Mouse (Mus musculus): ENCODE data around the gene Nlgn2. TPM values are rescaled to one million over a fixed set of nuclear protein-coding genes. Genes with fewer than 3 reads are reported as not detected.

Nlgn2 gene
- polyA plus RNA-seq, 1 experiment from 2014 or later, result 6.4 TPM

- Histone ChIP-seq H3K27me3 (ENCODE audit: control insufficient read depth, insufficient read depth, low read length) (no peaks in the 10 kb centered on the region), H3K27ac (ENCODE audit: low read length) (peak within 1 kb of the TSS; percentile 84), H3K4me2 (ENCODE audit: low read depth, low read length) (peak within 1 kb of the TSS; percentile 89), H3K9me3 (replicated peaks; ENCODE audit: control insufficient read depth, low read length) (no peaks in the 10 kb centered on the region), H3K36me3 (ENCODE audit: control insufficient read depth, insufficient read depth, low read length) (no peaks in the 10 kb centered on the region), H3K9ac (ENCODE audit: low read length) (peak within 1 kb of the TSS; percentile 86), H3K4me1 (ENCODE audit: control insufficient read depth, insufficient read depth, low read length) (peaks cover 32% of the 10 kb centered on the region), H3K4me3 (replicated peaks; ENCODE audit: low read length) (peak within 1 kb of the TSS; percentile 66)
- under 1% methylated on average over 34 of the region's 34 CpGs for WGBS
- ATAC-seq (ENCODE audit: insufficient read depth, low FRiP score), result peak; percentile 89
Observed at GRCm38 (mm10) chr11:69837952-69838713, 549 bp upstream of the Nlgn2 start, which contains the start of gene Tmem256. TSS of gene Tmem256 (plus strand) at chr11:69838514.

- Histone ChIP-seq H3K4me3 (replicated peaks; ENCODE audit: low read length) (peak overlapping the region; percentile 66), H3K4me1 (ENCODE audit: control insufficient read depth, insufficient read depth, low read length) (peaks cover 32% of the 10 kb centered on the region), H3K9ac (ENCODE audit: low read length) (peak overlapping the region; percentile 86), H3K9me3 (replicated peaks; ENCODE audit: control insufficient read depth, low read length) (no peaks in the 10 kb centered on the region), H3K27ac (ENCODE audit: low read length) (peak overlapping the region; percentile 83), H3K4me2 (ENCODE audit: low read depth, low read length) (peak overlapping the region; percentile 89), H3K36me3 (ENCODE audit: control insufficient read depth, insufficient read depth, low read length) (no peaks in the 10 kb centered on the region), H3K27me3 (ENCODE audit: control insufficient read depth, insufficient read depth, low read length) (no peaks in the 10 kb centered on the region)
- WGBS, result 1% methylated on average over 51 of the region's 52 CpGs
- ATAC-seq (ENCODE audit: insufficient read depth, low FRiP score), result no peak
Observed at GRCm38 (mm10) chr11:69836703-69837576, 644 bp downstream of the Nlgn2 start.

GRCm38 (mm10) chr11:69835966-69836335 lies 1.6 kb downstream of the Nlgn2 start:
- H3K4me3 ChIP-seq (replicated peaks; ENCODE audit: low read length), result peak overlapping the region; percentile 66
- H3K36me3 ChIP-seq (ENCODE audit: control insufficient read depth, insufficient read depth, low read length), result no peaks in the 10 kb centered on the region
- ATAC-seq (ENCODE audit: insufficient read depth, low FRiP score), result no peak
- H3K27ac ChIP-seq (ENCODE audit: low read length), result no peak overlapping the region
- H3K9me3 ChIP-seq (replicated peaks; ENCODE audit: control insufficient read depth, low read length), result no peaks in the 10 kb centered on the region
- H3K27me3 ChIP-seq (ENCODE audit: control insufficient read depth, insufficient read depth, low read length), result no peaks in the 10 kb centered on the region
- WGBS, result 15% methylated on average over 4 of the region's 4 CpGs
- H3K9ac ChIP-seq (ENCODE audit: low read length), result peak overlapping the region; percentile 86; the same call in 1 of the 2 replicates
- H3K4me2 ChIP-seq (ENCODE audit: low read depth, low read length), result peak overlapping the region; percentile 89
- H3K4me1 ChIP-seq (ENCODE audit: control insufficient read depth, insufficient read depth, low read length), result peaks cover 32% of the 10 kb centered on the region

- 26% methylated on average over 9 of the region's 9 CpGs for WGBS
- H3K9me3 ChIP-seq (replicated peaks; ENCODE audit: control insufficient read depth, low read length), result no peaks in the 10 kb centered on the region
- ATAC-seq (ENCODE audit: insufficient read depth, low FRiP score), result no peak
- peak overlapping the region; percentile 66; the same call in 1 of the 2 replicates for H3K4me3 ChIP-seq (replicated peaks; ENCODE audit: low read length)
- H3K27ac ChIP-seq (ENCODE audit: low read length), result no peak overlapping the region
- no peaks in the 10 kb centered on the region for H3K36me3 ChIP-seq (ENCODE audit: control insufficient read depth, insufficient read depth, low read length)
- peak overlapping the region; percentile 89 for H3K4me2 ChIP-seq (ENCODE audit: low read depth, low read length)
- H3K4me1 ChIP-seq (ENCODE audit: control insufficient read depth, insufficient read depth, low read length), result peaks cover 32% of the 10 kb centered on the region
- no peaks in the 10 kb centered on the region for H3K27me3 ChIP-seq (ENCODE audit: control insufficient read depth, insufficient read depth, low read length)
- H3K9ac ChIP-seq (ENCODE audit: low read length), result peak overlapping the region; percentile 86
Observed at GRCm38 (mm10) chr11:69835326-69835965, 2.1 kb downstream of the Nlgn2 start.

- Histone ChIP-seq H3K27me3 (ENCODE audit: control insufficient read depth, insufficient read depth, low read length) (no peaks in the 10 kb centered on the region), H3K4me1 (ENCODE audit: control insufficient read depth, insufficient read depth, low read length) (peaks cover 32% of the 10 kb centered on the region), H3K36me3 (ENCODE audit: control insufficient read depth, insufficient read depth, low read length) (no peaks in the 10 kb centered on the region), H3K9ac (ENCODE audit: low read length) (peak overlapping the region; percentile 77), H3K4me3 (replicated peaks; ENCODE audit: low read length) (peak overlapping the region; percentile 43), H3K4me2 (ENCODE audit: low read depth, low read length) (peak overlapping the region; percentile 89), H3K27ac (ENCODE audit: low read length) (no peak overlapping the region), H3K9me3 (replicated peaks; ENCODE audit: control insufficient read depth, low read length) (no peaks in the 10 kb centered on the region)
- 9% methylated on average over 43 of the region's 48 CpGs for WGBS
- no peak for ATAC-seq (ENCODE audit: insufficient read depth, low FRiP score)
Observed at GRCm38 (mm10) chr11:69834001-69834549, 3.5 kb downstream of the Nlgn2 start.

- no peak for ATAC-seq (ENCODE audit: insufficient read depth, low FRiP score)
- Histone ChIP-seq H3K9ac (ENCODE audit: low read length) (peak overlapping the region; percentile 77), H3K9me3 (replicated peaks; ENCODE audit: control insufficient read depth, low read length) (no peaks in the 10 kb centered on the region), H3K27me3 (ENCODE audit: control insufficient read depth, insufficient read depth, low read length) (no peaks in the 10 kb centered on the region), H3K4me2 (ENCODE audit: low read depth, low read length) (peak overlapping the region; percentile 89), H3K27ac (ENCODE audit: low read length) (no peak overlapping the region), H3K36me3 (ENCODE audit: control insufficient read depth, insufficient read depth, low read length) (no peaks in the 10 kb centered on the region), H3K4me1 (ENCODE audit: control insufficient read depth, insufficient read depth, low read length) (peaks cover 30% of the 10 kb centered on the region), H3K4me3 (replicated peaks; ENCODE audit: low read length) (peak overlapping the region; percentile 43)
- WGBS, result 53% methylated on average over 8 of the region's 8 CpGs
Observed at GRCm38 (mm10) chr11:69833554-69833953, 4.0 kb downstream of the Nlgn2 start.

- peaks cover 8% of the 10 kb centered on the region; the same call in 1 of the 2 replicates for H3K4me1 ChIP-seq (ENCODE audit: control insufficient read depth, insufficient read depth, low read length)
- no peaks in the 10 kb centered on the region for H3K27me3 ChIP-seq (ENCODE audit: control insufficient read depth, insufficient read depth, low read length)
- H3K4me3 ChIP-seq (replicated peaks; ENCODE audit: low read length), result no peak overlapping the region
- no peak overlapping the region for H3K27ac ChIP-seq (ENCODE audit: low read length)
- no peak overlapping the region for H3K9ac ChIP-seq (ENCODE audit: low read length)
- H3K4me2 ChIP-seq (ENCODE audit: low read depth, low read length), result no peak overlapping the region
- H3K36me3 ChIP-seq (ENCODE audit: control insufficient read depth, insufficient read depth, low read length), result peaks cover 18% of the 10 kb centered on the region; the same call in 1 of the 2 replicates
- no peak for ATAC-seq (ENCODE audit: insufficient read depth, low FRiP score)
- 69% methylated on average over 5 of the region's 5 CpGs for WGBS
- no peaks in the 10 kb centered on the region for H3K9me3 ChIP-seq (replicated peaks; ENCODE audit: control insufficient read depth, low read length)
Observed at GRCm38 (mm10) chr11:69828832-69829231, 8.8 kb downstream of the Nlgn2 start.

GRCm38 (mm10) chr11:69823456-69823855 lies 14.1 kb downstream of the Nlgn2 start:
- no peak overlapping the region for H3K9ac ChIP-seq (ENCODE audit: low read length)
- no peak overlapping the region for H3K4me3 ChIP-seq (replicated peaks; ENCODE audit: low read length)
- no peak overlapping the region for H3K4me2 ChIP-seq (ENCODE audit: low read depth, low read length)
- no peaks in the 10 kb centered on the region for H3K4me1 ChIP-seq (ENCODE audit: control insufficient read depth, insufficient read depth, low read length)
- no peak overlapping the region for H3K27ac ChIP-seq (ENCODE audit: low read length)
- ATAC-seq (ENCODE audit: insufficient read depth, low FRiP score), result no peak
- no peaks in the 10 kb centered on the region for H3K27me3 ChIP-seq (ENCODE audit: control insufficient read depth, insufficient read depth, low read length)
- no peaks in the 10 kb centered on the region for H3K9me3 ChIP-seq (replicated peaks; ENCODE audit: control insufficient read depth, low read length)
- peaks cover 18% of the 10 kb centered on the region; the same call in 1 of the 2 replicates for H3K36me3 ChIP-seq (ENCODE audit: control insufficient read depth, insufficient read depth, low read length)
- WGBS, result 71% methylated on average over 2 of the region's 2 CpGs

Data from stomach, embryonic 16.5 days (tissue).